Mouse (Mus musculus) ES-E14 (cell line): ENCODE measurements around the gene Evpl. TPM values are rescaled to one million over a fixed set of nuclear protein-coding genes. Genes with fewer than 3 reads are reported as not detected.

Experiments
- DNase-seq: peaks from one replicate; pipeline ENCODE4 v3.0.0-alpha.2; 2013; ENCODE audit warnings: low read depth, low spot score
- H3K27ac ChIP-seq: 2 replicates; pipeline ENCODE4 v1.5.1; 2012; ENCODE audit warnings: low read depth, mild to moderate bottlenecking, low read length, moderate library complexity, mixed read lengths; ENCODE audit not compliant: poor library complexity, insufficient read depth, severe bottlenecking
- H3K36me3 ChIP-seq: 2 replicates; pipeline ENCODE4 v1.6.1; 2012; ENCODE audit warnings: mild to moderate bottlenecking, low read length, moderate library complexity, mixed read lengths; ENCODE audit not compliant: control insufficient read depth, poor library complexity, insufficient read depth, severe bottlenecking
- H3K4me1 ChIP-seq, 2 experiments: fragments of 150-350 bp in 1 of 2; sonication (generic) in 1 of 2; 2 replicates each; pipeline ENCODE4 v1.6.1; 2012; ENCODE audit warnings: low read length in 2 of 2, mild to moderate bottlenecking in 1 of 2, mixed read lengths in 1 of 2; ENCODE audit not compliant: control insufficient read depth in 2 of 2, insufficient read depth in 2 of 2, poor library complexity in 1 of 2
- H3K4me3 ChIP-seq, 2 experiments: fragments of 150-350 bp in 1 of 2; sonication (generic) in 1 of 2; 2 replicates each; pipeline ENCODE4 v1.5.1; 2012; ENCODE audit warnings: low read length in 2 of 2, low read depth in 1 of 2, mild to moderate bottlenecking in 1 of 2, mixed read lengths in 1 of 2; ENCODE audit not compliant: insufficient read depth in 1 of 2, poor library complexity in 1 of 2, severe bottlenecking in 1 of 2
- H3K9ac ChIP-seq: 2 replicates; pipeline ENCODE4 v1.6.1; 2012; ENCODE audit warnings: low read depth, mild to moderate bottlenecking, low read length, mixed read lengths; ENCODE audit not compliant: poor library complexity, insufficient read depth, severe bottlenecking
- H3K9me3 ChIP-seq: fragments of 150-350 bp; sonication (generic); 2 replicates; pipeline ENCODE4 v1.6.1; 2012; ENCODE audit warnings: low read depth, mild to moderate bottlenecking, low read length; ENCODE audit not compliant: control insufficient read depth, insufficient read depth
- CHD2 ChIP-seq: IDR thresholded peaks from 2 replicates; pipeline ENCODE4 v1.6.1; 2014; ENCODE audit warnings: mild to moderate bottlenecking, low read depth, low read length, inconsistent platforms
- HCFC1 ChIP-seq: IDR thresholded peaks from 2 replicates; pipeline ENCODE4 v1.6.1; 2012; ENCODE audit warnings: low read length, inconsistent platforms, borderline replicate concordance; ENCODE audit not compliant: insufficient read depth
- MAFK ChIP-seq: IDR thresholded peaks from 2 replicates; pipeline ENCODE4 v1.6.1; 2014; ENCODE audit warnings: mild to moderate bottlenecking, low read depth, low read length, inconsistent platforms; ENCODE audit not compliant: insufficient read depth
- ZC3H11A ChIP-seq: IDR thresholded peaks from 2 replicates; pipeline ENCODE4 v1.6.1; 2012; ENCODE audit warnings: low read depth, mild to moderate bottlenecking, inconsistent platforms, low read length, borderline replicate concordance
- ZNF384 ChIP-seq: IDR thresholded peaks from 2 replicates; pipeline ENCODE4 v1.6.1; 2012; ENCODE audit warnings: low read depth, low read length, inconsistent platforms
- in situ Hi-C, 2 experiments: fragments of 600-800 bp; cut with MboI; formaldehyde crosslinking; loops; one replicate each; pipeline ENCODE4 v1.15.1; 2025; ENCODE audit warnings: low sequenced_read_pairs in 2 of 2, inconsistent platforms in 1 of 2; ENCODE audit not compliant: unreplicated experiment in 2 of 2
- total RNA-seq: library from RNA; depleted of rRNA; stranded (reverse); fragments of 300-350 nt; gene quantifications from 2 replicates; pipeline ENCODE4 v1.2.3, GENCODE M21; 2012

The Evpl gene
- total RNA-seq, 1 experiment, result 2.9 TPM

GRCm38 (mm10) chr11:116196336-116196735, 41.5 kb downstream of the Evpl start:
- H3K9ac ChIP-seq, result no peak overlapping the region
- no peaks in the 10 kb centered on the region for H3K9me3 ChIP-seq
- in situ Hi-C loops, result no loop called here
- TF ChIP-seq ZNF384, result no peak
- TF ChIP-seq ZC3H11A, result no peak
- TF ChIP-seq MAFK, result no peak
- no peak for TF ChIP-seq HCFC1
- TF ChIP-seq CHD2, result no peak
- H3K4me3 ChIP-seq, result no peak overlapping the region
- H3K4me1 ChIP-seq, result peaks cover 0 to 5% of the 10 kb centered on the region in 2 experiments; a peak in 2 of 4 replicates
- no peaks in the 10 kb centered on the region for H3K36me3 ChIP-seq
- no peak overlapping the region for H3K27ac ChIP-seq
- no peak for DNase-seq

- no peak for DNase-seq
- Histone ChIP-seq H3K36me3 (no peaks in the 10 kb centered on the region), H3K27ac (no peak overlapping the region), H3K4me3 (no peak overlapping the region), H3K9ac (no peak overlapping the region), H3K4me1 (peaks cover 0 to 5% of the 10 kb centered on the region in 2 experiments; a peak in 2 of 4 replicates), H3K9me3 (no peaks in the 10 kb centered on the region)
- TF ChIP-seq CHD2, result no peak
- TF ChIP-seq ZC3H11A, result no peak
- TF ChIP-seq MAFK, result no peak
- TF ChIP-seq ZNF384, result no peak
- TF ChIP-seq HCFC1, result no peak
- in situ Hi-C loops, result no loop called here
Observed at GRCm38 (mm10) chr11:116195252-116195651, 42.6 kb downstream of the Evpl start.

GRCm38 (mm10) chr11:116194619-116195018, 43.3 kb downstream of the Evpl start:
- in situ Hi-C loops, result no loop called here
- no peak for TF ChIP-seq ZNF384
- no peak for TF ChIP-seq CHD2
- no peak for TF ChIP-seq HCFC1
- TF ChIP-seq ZC3H11A, result no peak
- TF ChIP-seq MAFK, result no peak
- no peak for DNase-seq
- no peaks in the 10 kb centered on the region for H3K9me3 ChIP-seq
- H3K4me1 ChIP-seq, result peaks cover 0 to 5% of the 10 kb centered on the region in 2 experiments; a peak in 2 of 4 replicates
- H3K27ac ChIP-seq, result no peak overlapping the region
- H3K9ac ChIP-seq, result no peak overlapping the region
- no peak overlapping the region for H3K4me3 ChIP-seq
- no peaks in the 10 kb centered on the region; the same call in 1 of the 2 replicates for H3K36me3 ChIP-seq

- Histone ChIP-seq H3K27ac (0 out of 2 replicates have a peak overlapping the region, but pooled peaks have one; percentile 0), H3K9ac (no peak overlapping the region), H3K36me3 (no peaks in the 10 kb centered on the region; the same call in 1 of the 2 replicates), H3K4me3 (no peak overlapping the region), H3K4me1 (peaks cover 2 to 4% of the 10 kb centered on the region in 2 experiments), H3K9me3 (no peaks in the 10 kb centered on the region)
- TF ChIP-seq HCFC1 (no peak), CHD2 (no peak), ZC3H11A (no peak), ZNF384 (no peak), MAFK (no peak)
- no peak for DNase-seq
- in situ Hi-C loops, result no loop called here
Observed at GRCm38 (mm10) chr11:116187226-116187930, 50.5 kb downstream of the Evpl start.

- H3K27ac ChIP-seq, result no peak overlapping the region
- in situ Hi-C loops, result no loop called here
- no peaks in the 10 kb centered on the region; the same call in 1 of the 2 replicates for H3K36me3 ChIP-seq
- H3K4me1 ChIP-seq, result peaks cover 2 to 4% of the 10 kb centered on the region in 2 experiments
- no peak for TF ChIP-seq HCFC1
- TF ChIP-seq ZNF384, result no peak
- TF ChIP-seq MAFK, result no peak
- no peak for TF ChIP-seq ZC3H11A
- TF ChIP-seq CHD2, result no peak
- H3K9me3 ChIP-seq, result no peaks in the 10 kb centered on the region
- no peak for DNase-seq
- H3K4me3 ChIP-seq, result no peak overlapping the region
- no peak overlapping the region for H3K9ac ChIP-seq
Observed at GRCm38 (mm10) chr11:116186360-116186759, 51.5 kb downstream of the Evpl start.
